Mouse (Mus musculus): ENCODE measurements at regions not wholly inside any gene's neighbourhood (a gene's known extent, or its start where the extent isn't known, plus 50 kb on each side); places are given as distances from the start of the nearest gene placed in this dataset.
A peak's percentile ranks its signal among the peaks of the same experiment; 100 is the strongest.

DNA sequence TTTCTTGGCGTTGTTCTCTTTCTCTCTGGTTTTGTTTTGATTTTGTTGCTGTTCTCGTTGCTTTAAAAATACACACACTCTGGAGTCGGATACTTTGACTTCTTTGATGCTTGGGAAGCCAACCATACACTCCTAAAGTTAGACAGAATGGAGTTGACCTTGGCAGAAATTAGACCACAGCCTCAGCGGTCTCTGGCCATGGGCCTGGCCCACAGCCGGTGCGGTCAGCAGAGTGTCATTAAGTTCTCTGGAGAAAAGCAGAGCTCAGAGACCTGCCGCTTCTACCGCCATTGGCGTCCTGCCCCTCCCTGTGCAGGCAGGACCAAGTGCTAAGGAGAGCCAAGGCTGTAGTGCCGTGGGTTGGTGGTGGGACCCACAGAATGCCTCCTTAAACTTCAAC lies 212.6 kb upstream of the Tle3 start:
- no peaks in the 10 kb centered on the region for H3K79me2 ChIP-seq (replicated peaks; ENCODE audit: control insufficient read depth, extremely low read depth, insufficient read depth, poor library complexity, severe bottlenecking)
- dilution Hi-C loops (cut with MboI; ENCODE audit: extremely low pct_ligation_motif_present, extremely low pct_unique_long_range_greater_than_20kb, low sequenced_read_pairs): no loop called here
- H3K9ac ChIP-seq (ENCODE audit: insufficient read depth, low read depth): no peak overlapping the region
- TF ChIP-seq UBTF (IDR thresholded peaks at IDR 0.05; ENCODE audit: low read depth, low read length) (no peak), SIN3A (IDR thresholded peaks at IDR 0.05; ENCODE audit: low read length) (no peak), USF2 (conservative IDR thresholded peaks at IDR 0.05; ENCODE audit: low read depth, low read length) (no peak), MAFK (IDR thresholded peaks at IDR 0.05; ENCODE audit: insufficient replicate concordance, low read length) (no peak), RAD21 (IDR thresholded peaks at IDR 0.05; ENCODE audit: low read depth, low read length) (no peak)
- DNase-seq (ENCODE audit: extremely low read depth): no peak
- no peak overlapping the region for H3K4me2 ChIP-seq (ENCODE audit: insufficient read depth, low read depth, poor library complexity, severe bottlenecking)
- no peaks in the 10 kb centered on the region for H3K9me3 ChIP-seq (replicated peaks; ENCODE audit: low read length)
- H3K4me3 ChIP-seq (replicated peaks in 1 of 3; ENCODE audit: low read depth in 2 of 3, low read length in 2 of 3, poor library complexity in 1 of 3): no peak overlapping the region
- H3K27ac ChIP-seq (ENCODE audit: insufficient read depth, low read depth): no peak overlapping the region
- no peaks in the 10 kb centered on the region for H3K36me3 ChIP-seq (replicated peaks in 1 of 2; ENCODE audit: control insufficient read depth in 1 of 2, insufficient read depth in 1 of 2, low read length in 1 of 2)
- H3K27me3 ChIP-seq (replicated peaks): peaks cover 3% of the 10 kb centered on the region
- in situ Hi-C loops (cut with MboI; ENCODE audit: low pct_ligation_motif_present, low pct_unique_long_range_greater_than_20kb, low sequenced_read_pairs): no loop called here
- H3K4me1 ChIP-seq (ENCODE audit: control insufficient read depth in 1 of 2, insufficient read depth in 2 of 2): no peaks in the 10 kb centered on the region

DNA sequence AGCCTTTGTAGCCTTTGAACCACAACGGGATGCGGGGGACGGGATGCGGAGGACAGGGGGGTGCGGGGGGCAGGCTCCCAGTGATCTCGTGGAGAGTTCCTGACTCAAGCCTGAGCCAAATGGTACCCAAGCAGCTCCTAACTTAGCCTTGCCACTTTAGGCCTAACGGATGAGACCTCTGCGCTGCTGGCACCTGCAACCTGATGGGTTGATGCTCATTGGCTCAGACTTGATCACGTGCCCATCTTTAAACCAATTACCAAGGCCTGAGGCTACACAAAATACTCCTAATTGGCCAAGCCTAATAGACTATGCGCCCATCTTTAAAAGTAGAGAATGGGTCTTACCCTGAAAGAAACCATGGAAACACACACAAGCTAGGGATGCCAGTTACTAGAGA lies 209.3 kb upstream of the Tle3 start:
- TF ChIP-seq CTCF (conservative IDR thresholded peaks at IDR 0.05 in 1 of 2, IDR thresholded peaks at IDR 0.05 in 1 of 2; ENCODE audit: low read depth in 2 of 2, low read length in 2 of 2) (no peak), USF2 (conservative IDR thresholded peaks at IDR 0.05; ENCODE audit: low read depth, low read length) (peak; percentile 35; the same call in 1 of the 2 replicates)
- Histone ChIP-seq H3K4me1 (ENCODE audit: control insufficient read depth in 1 of 2, insufficient read depth in 2 of 2) (peaks cover 0 to 6% of the 10 kb centered on the region in 2 experiments; a peak in 1 of 4 replicates), H3K4me2 (ENCODE audit: insufficient read depth, low read depth, poor library complexity, severe bottlenecking) (no peak overlapping the region), H3K27ac (ENCODE audit: insufficient read depth, low read depth) (no peak overlapping the region), H3K9me3 (replicated peaks; ENCODE audit: low read length) (no peaks in the 10 kb centered on the region), H3K36me3 (replicated peaks in 1 of 2; ENCODE audit: control insufficient read depth in 1 of 2, insufficient read depth in 1 of 2, low read length in 1 of 2) (no peaks in the 10 kb centered on the region), H3K4me3 (replicated peaks in 1 of 3; ENCODE audit: low read depth in 2 of 3, low read length in 2 of 3, poor library complexity in 1 of 3) (no peak overlapping the region), H3K9ac (ENCODE audit: insufficient read depth, low read depth) (no peak overlapping the region), H3K79me2 (replicated peaks; ENCODE audit: control insufficient read depth, extremely low read depth, insufficient read depth, poor library complexity, severe bottlenecking) (no peaks in the 10 kb centered on the region), H3K27me3 (replicated peaks) (peaks cover 1% of the 10 kb centered on the region)
- dilution Hi-C loops (cut with MboI; ENCODE audit: extremely low pct_ligation_motif_present, extremely low pct_unique_long_range_greater_than_20kb, low sequenced_read_pairs) (no loop called here), in situ Hi-C loops (cut with MboI; ENCODE audit: low pct_ligation_motif_present, low pct_unique_long_range_greater_than_20kb, low sequenced_read_pairs) (no loop called here)
- no peak for DNase-seq (ENCODE audit: extremely low read depth)

DNA sequence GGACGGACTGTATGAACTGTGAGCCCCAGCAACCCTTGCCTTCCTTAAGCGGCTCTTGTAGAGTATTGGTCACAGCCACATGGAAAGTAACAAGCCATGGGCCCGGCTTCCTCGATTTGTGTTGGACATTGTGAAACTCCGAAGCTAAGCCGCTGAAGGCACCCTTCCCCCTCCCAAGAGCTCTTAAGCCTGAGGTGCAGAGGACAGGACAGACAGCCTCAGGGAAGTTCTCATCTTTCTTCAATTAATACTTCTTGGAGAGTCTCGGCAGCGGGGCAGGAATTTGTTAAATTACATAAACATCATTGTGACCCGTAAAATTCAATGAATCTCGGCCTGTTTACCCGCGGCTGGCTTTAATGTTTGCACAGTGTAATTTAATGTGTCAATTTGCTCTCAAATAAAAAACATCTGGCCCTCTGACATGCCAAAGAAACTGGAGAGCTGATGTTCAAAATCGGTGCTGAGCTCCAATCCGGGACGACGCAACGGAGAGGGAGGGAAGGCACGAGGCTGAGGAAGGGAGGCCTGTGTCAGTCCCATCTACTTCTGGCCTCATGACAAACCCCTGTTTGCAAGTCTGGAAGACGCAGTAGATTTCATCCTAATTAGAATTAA lies 208.4 kb upstream of the Tle3 start:
- in situ Hi-C loops (cut with MboI; ENCODE audit: low pct_ligation_motif_present, low pct_unique_long_range_greater_than_20kb, low sequenced_read_pairs) (no loop called here), dilution Hi-C loops (cut with MboI; ENCODE audit: extremely low pct_ligation_motif_present, extremely low pct_unique_long_range_greater_than_20kb, low sequenced_read_pairs) (no loop called here)
- DNase-seq (ENCODE audit: extremely low read depth): no peak
- Histone ChIP-seq H3K79me2 (replicated peaks; ENCODE audit: control insufficient read depth, extremely low read depth, insufficient read depth, poor library complexity, severe bottlenecking) (no peaks in the 10 kb centered on the region), H3K27me3 (replicated peaks) (peaks cover 1% of the 10 kb centered on the region), H3K27ac (ENCODE audit: insufficient read depth, low read depth) (no peak overlapping the region), H3K4me2 (ENCODE audit: insufficient read depth, low read depth, poor library complexity, severe bottlenecking) (no peak overlapping the region), H3K4me3 (replicated peaks in 1 of 3; ENCODE audit: low read depth in 2 of 3, low read length in 2 of 3, poor library complexity in 1 of 3) (no peak overlapping the region), H3K4me1 (ENCODE audit: control insufficient read depth in 1 of 2, insufficient read depth in 2 of 2) (peaks cover under 1 to 14% of the 10 kb centered on the region in 2 experiments), H3K9ac (ENCODE audit: insufficient read depth, low read depth) (no peak overlapping the region), H3K36me3 (replicated peaks in 1 of 2; ENCODE audit: control insufficient read depth in 1 of 2, insufficient read depth in 1 of 2, low read length in 1 of 2) (no peaks in the 10 kb centered on the region), H3K9me3 (replicated peaks; ENCODE audit: low read length) (no peaks in the 10 kb centered on the region)
- no peak for TF ChIP-seq CHD2 (IDR thresholded peaks at IDR 0.05; ENCODE audit: low read length)
- no peak for TF ChIP-seq SIN3A (IDR thresholded peaks at IDR 0.05; ENCODE audit: low read length)
- TF ChIP-seq EP300 (IDR thresholded peaks at IDR 0.05; ENCODE audit: low read length): no peak
- no peak for TF ChIP-seq MYC (IDR thresholded peaks at IDR 0.05; ENCODE audit: low read depth, low read length)
- no peak for TF ChIP-seq POLR2AphosphoS2 (IDR thresholded peaks at IDR 0.05; ENCODE audit: low read depth, low read length)
- TF ChIP-seq GABPA (IDR thresholded peaks at IDR 0.05; ENCODE audit: insufficient replicate concordance, low read depth, low read length): no peak
- TF ChIP-seq POLR2A (IDR thresholded peaks at IDR 0.05; ENCODE audit: low read depth, low read length): no peak
- no peak for TF ChIP-seq NRF1 (IDR thresholded peaks at IDR 0.05; ENCODE audit: low read depth, low read length)
- no peak for TF ChIP-seq MEF2A (IDR thresholded peaks at IDR 0.05; ENCODE audit: borderline replicate concordance, low read depth, low read length)
- no peak for TF ChIP-seq IRF4 (IDR thresholded peaks at IDR 0.05; ENCODE audit: low read depth, low read length)
- TF ChIP-seq TCF12 (IDR thresholded peaks at IDR 0.05; ENCODE audit: low read depth, low read length): no peak
- TF ChIP-seq CTCF (conservative IDR thresholded peaks at IDR 0.05 in 1 of 2, IDR thresholded peaks at IDR 0.05 in 1 of 2; ENCODE audit: low read depth in 2 of 2, low read length in 2 of 2): no peak
- TF ChIP-seq USF1 (IDR thresholded peaks at IDR 0.05; ENCODE audit: low read depth, low read length): no peak
- TF ChIP-seq UBTF (IDR thresholded peaks at IDR 0.05; ENCODE audit: low read depth, low read length): no peak
- no peak for TF ChIP-seq JUND (conservative IDR thresholded peaks at IDR 0.05; ENCODE audit: low read depth, low read length)
- TF ChIP-seq PAX5 (IDR thresholded peaks at IDR 0.05; ENCODE audit: low read length): no peak
- no peak for TF ChIP-seq ELF1 (IDR thresholded peaks at IDR 0.05; ENCODE audit: low read depth, low read length)
- no peak for TF ChIP-seq MAZ (IDR thresholded peaks at IDR 0.05; ENCODE audit: low read depth, low read length)
- TF ChIP-seq HCFC1 (IDR thresholded peaks at IDR 0.05; ENCODE audit: low read depth, low read length): no peak
